Mouse (Mus musculus): ENCODE results near the gene Tubgcp6.

DNA sequence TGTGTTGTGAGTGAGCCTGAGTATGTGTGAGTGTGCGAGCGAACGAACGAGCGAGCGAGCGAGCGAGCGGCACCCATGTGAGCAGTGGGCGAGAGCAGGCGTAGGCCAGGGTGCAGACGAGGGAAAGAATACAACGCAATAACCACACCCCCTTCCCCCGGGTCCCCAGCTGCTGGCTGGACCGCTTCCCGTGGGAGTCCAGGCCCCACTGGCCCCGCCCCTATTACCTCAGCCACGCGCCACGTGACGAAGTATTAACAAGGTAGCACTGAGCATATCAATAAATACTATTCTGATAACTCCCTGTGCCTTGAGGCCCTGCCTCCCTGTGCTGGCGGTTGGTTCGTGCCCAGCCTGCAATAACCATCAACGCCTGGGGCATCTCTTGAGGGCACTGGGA lies 52.3 kb downstream of the Tubgcp6 start:
- TF ChIP-seq POLR2A (IDR thresholded peaks at IDR 0.05; ENCODE audit: insufficient read depth, low read length) (no peak), CTCF (IDR thresholded peaks at IDR 0.05; ENCODE audit: low read depth, low read length) (no peak), EP300 (IDR thresholded peaks at IDR 0.05; ENCODE audit: insufficient read depth, low read depth, low read length) (no peak)

Measured in ES-Bruce4 (cell line).